13 mouse cellular contexts compared by ENCODE assay signal in the genomic region with DNA sequence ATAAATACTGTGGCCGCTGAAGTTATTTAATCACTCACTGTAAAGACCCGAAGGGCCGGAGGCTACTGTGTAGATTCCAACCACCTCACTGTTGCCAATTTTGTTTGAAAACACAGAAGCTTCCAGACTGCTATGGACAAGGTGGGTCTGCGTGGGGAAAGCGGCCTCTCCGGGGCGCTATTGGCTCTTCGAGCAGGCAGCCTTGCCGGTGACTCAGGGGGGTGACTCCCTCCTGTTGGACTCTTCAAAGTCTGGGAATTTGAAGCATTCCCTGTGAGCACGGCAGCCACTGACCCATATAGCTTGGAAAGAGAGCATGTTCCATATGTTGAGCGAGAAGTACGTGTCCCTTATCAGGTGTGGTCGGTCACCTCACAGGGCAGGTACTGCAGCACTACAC. TPM values are rescaled to one million over a fixed set of nuclear protein-coding genes. Genes with fewer than 3 reads are reported as not detected.
A peak's percentile ranks its signal among the peaks of the same experiment; 100 is the strongest.
DNase-seq lines count a peak whose midpoint lies in the region; ATAC-seq and TF ChIP-seq lines count a peak whose summit lies in the region.
"Had no signal": no experiment of that assay in that cellular context is flagged by ENCODE, and none has a peak within 500 bp of the region (broad histone marks: within the 10 kb centered on the region; RNA-seq: fewer than 3 reads in every experiment).

No protein-coding gene starts in this region.

- intact Hi-C loops in heart, adult 2 months (cut with DNase I): no loop called here

- H3K9ac ChIP-seq in heart, adult 2 months (ENCODE audit: low read depth, low read length): no peak overlapping the region
- H3K9ac ChIP-seq in kidney, postnatal 0 days (ENCODE audit: low read depth, low read length): no peak overlapping the region
- H3K9ac ChIP-seq in intestine, embryonic 16.5 days (ENCODE audit: low read depth, low read length): no peak overlapping the region
- no peak overlapping the region for H3K9ac ChIP-seq in liver, postnatal 0 days (replicated peaks)
- H3K9ac ChIP-seq: limb, embryonic 15.5 days had no signal

- no peaks in the 10 kb centered on the region for H3K36me3 ChIP-seq in heart, adult 2 months (ENCODE audit: control insufficient read depth, insufficient read depth, low read length)
- H3K36me3 ChIP-seq in heart, embryonic 10.5 days: no peaks in the 10 kb centered on the region
- no peaks in the 10 kb centered on the region for H3K36me3 ChIP-seq in kidney, postnatal 0 days (ENCODE audit: insufficient read depth, low read length)
- 0 out of 2 replicates have a peak, but pooled peaks cover 2% of the 10 kb centered on the region for H3K36me3 ChIP-seq in intestine, embryonic 16.5 days (ENCODE audit: control insufficient read depth, insufficient read depth, low read length)
- H3K36me3 ChIP-seq in liver, postnatal 0 days (replicated peaks; ENCODE audit: insufficient read depth, low read length): no peaks in the 10 kb centered on the region
- H3K36me3 ChIP-seq: limb, embryonic 15.5 days; midbrain, embryonic 10.5 days had no signal

- peaks cover 8% of the 10 kb centered on the region for H3K4me1 ChIP-seq in heart, adult 2 months (ENCODE audit: control insufficient read depth, insufficient read depth, low read length)
- peaks cover 28% of the 10 kb centered on the region for H3K4me1 ChIP-seq in heart, embryonic 10.5 days
- no peaks in the 10 kb centered on the region for H3K4me1 ChIP-seq in kidney, postnatal 0 days (replicated peaks; ENCODE audit: insufficient read depth, low read length)
- peaks cover 12% of the 10 kb centered on the region; the same call in 1 of the 2 replicates for H3K4me1 ChIP-seq in embryonic fibroblast, embryonic 13.5 days (ENCODE audit: control insufficient read depth, insufficient read depth, low read length)
- H3K4me1 ChIP-seq in intestine, embryonic 16.5 days (ENCODE audit: control insufficient read depth, insufficient read depth, low read length): peaks cover 24% of the 10 kb centered on the region; the same call in 1 of the 2 replicates
- peaks cover 7% of the 10 kb centered on the region for H3K4me1 ChIP-seq in liver, postnatal 0 days (ENCODE audit: insufficient read depth)

- TF ChIP-seq CTCF in heart, adult 2 months (IDR thresholded peaks at IDR 0.05): 0 out of 2 replicates have a peak, but pooled peaks have one; percentile 11
- peak; percentile 16; the same call in 1 of the 2 replicates for TF ChIP-seq CTCF in kidney, postnatal 0 days (IDR thresholded peaks at IDR 0.05; ENCODE audit: low read depth)
- TF ChIP-seq CTCF in embryonic fibroblast, embryonic 13.5 days (IDR thresholded peaks at IDR 0.05; ENCODE audit: borderline replicate concordance, insufficient read depth, low read length): 0 out of 2 replicates have a peak, but pooled peaks have one; percentile 5
- TF ChIP-seq CTCF in liver, postnatal 0 days (IDR thresholded peaks at IDR 0.05; ENCODE audit: low read depth): no peak

- no peak for ATAC-seq in kidney, postnatal 0 days (replicated peaks; ENCODE audit: low FRiP score, low read depth)
- ATAC-seq in intestine, embryonic 16.5 days: 0 out of 2 replicates have a peak, but pooled peaks have one; percentile 13
- no peak for ATAC-seq in liver, postnatal 0 days

- TF ChIP-seq EP300 in heart, adult 2 months (IDR thresholded peaks at IDR 0.05; ENCODE audit: insufficient read depth, low read depth, low read length): no peak
- no peak for TF ChIP-seq EP300 in liver, postnatal 0 days (IDR thresholded peaks at IDR 0.05; ENCODE audit: low read depth)

- TF ChIP-seq POLR2A in heart, adult 2 months (IDR thresholded peaks at IDR 0.05; ENCODE audit: insufficient read depth, low read depth, low read length): no peak
- 0 out of 2 replicates have a peak, but pooled peaks have one; percentile 2 for TF ChIP-seq POLR2A in embryonic fibroblast, embryonic 13.5 days (IDR thresholded peaks at IDR 0.05; ENCODE audit: low read depth, low read length)

- peaks cover 2% of the 10 kb centered on the region for H3K79me2 ChIP-seq in heart, adult 2 months (replicated peaks; ENCODE audit: control insufficient read depth, insufficient read depth, low read length)

- H3K27me3 ChIP-seq in heart, adult 2 months (ENCODE audit: control insufficient read depth, insufficient read depth, low read length): no peaks in the 10 kb centered on the region
- H3K27me3 ChIP-seq in heart, embryonic 10.5 days (ENCODE audit: insufficient read depth, poor library complexity, severe bottlenecking): peaks cover 66% of the 10 kb centered on the region
- 0 out of 2 replicates have a peak, but pooled peaks cover 6% of the 10 kb centered on the region for H3K27me3 ChIP-seq in kidney, postnatal 0 days (ENCODE audit: insufficient read depth, low read length)
- no peaks in the 10 kb centered on the region; the same call in 1 of the 2 replicates for H3K27me3 ChIP-seq in intestine, embryonic 16.5 days (replicated peaks; ENCODE audit: control insufficient read depth, insufficient read depth, low read length)
- peaks cover 50% of the 10 kb centered on the region for H3K27me3 ChIP-seq in liver, postnatal 0 days (ENCODE audit: insufficient read depth, low read length)

- WGBS in heart, adult 2 months: 44% methylated on average over 13 of the region's 13 CpGs
- 40% methylated on average over 13 of the region's 13 CpGs for WGBS in heart, embryonic 10.5 days
- 31% methylated on average over 13 of the region's 13 CpGs for WGBS in kidney, postnatal 0 days
- 36% methylated on average over 13 of the region's 13 CpGs for WGBS in intestine, embryonic 16.5 days
- 52% methylated on average over 13 of the region's 13 CpGs for WGBS in liver, postnatal 0 days (ENCODE audit: insufficient replicate concordance)

- H3K27ac ChIP-seq in heart, adult 2 months: no peak overlapping the region
- no peak overlapping the region for H3K27ac ChIP-seq in heart, embryonic 10.5 days
- H3K27ac ChIP-seq in kidney, postnatal 0 days: no peak overlapping the region
- H3K27ac ChIP-seq in embryonic fibroblast, embryonic 13.5 days (ENCODE audit: insufficient read depth, low read length): peak overlapping the region; percentile 85
- no peak overlapping the region for H3K27ac ChIP-seq in intestine, embryonic 16.5 days (ENCODE audit: low read length)
- no peak overlapping the region for H3K27ac ChIP-seq in liver, postnatal 0 days (ENCODE audit: low read depth)
- H3K27ac ChIP-seq: left cerebral cortex, adult 2 months; midbrain, embryonic 10.5 days had no signal

- no peaks in the 10 kb centered on the region for H3K9me3 ChIP-seq in heart, embryonic 10.5 days
- no peaks in the 10 kb centered on the region for H3K9me3 ChIP-seq in kidney, postnatal 0 days (replicated peaks; ENCODE audit: low read length)
- no peaks in the 10 kb centered on the region for H3K9me3 ChIP-seq in intestine, embryonic 16.5 days (ENCODE audit: control insufficient read depth, low read length)
- no peaks in the 10 kb centered on the region for H3K9me3 ChIP-seq in liver, postnatal 0 days (ENCODE audit: low read length)
- H3K9me3 ChIP-seq: limb, embryonic 15.5 days; midbrain, embryonic 10.5 days had no signal

- H3K4me2 ChIP-seq in kidney, postnatal 0 days (ENCODE audit: low read length): no peak overlapping the region
- H3K4me2 ChIP-seq in intestine, embryonic 16.5 days (ENCODE audit: low read depth, low read length): 0 out of 2 replicates have a peak overlapping the region, but pooled peaks have one; percentile 81
- H3K4me2 ChIP-seq in liver, postnatal 0 days (ENCODE audit: low read depth, low read length): no peak overlapping the region

- DNase-seq in heart, adult 2 months: no peak
- no peak for DNase-seq in heart, embryonic 10.5 days (ENCODE audit: low spot score)
- DNase-seq in kidney, postnatal 0 days (ENCODE audit: low spot score): no peak
- DNase-seq in kidney, postnatal 36 days: no peak
- no peak for DNase-seq in liver, postnatal 0 days
- DNase-seq: cerebellum, postnatal 10 days; lung, adult 2 months; thymus, adult 2 months had no signal

- no peak overlapping the region for H3K4me3 ChIP-seq in heart, adult 2 months
- no peak overlapping the region for H3K4me3 ChIP-seq in heart, embryonic 10.5 days
- H3K4me3 ChIP-seq in kidney, postnatal 0 days (replicated peaks; ENCODE audit: low read depth, low read length): no peak overlapping the region
- H3K4me3 ChIP-seq in embryonic fibroblast, embryonic 13.5 days (ENCODE audit: insufficient read depth, low read length): peak overlapping the region; percentile 35; the same call in 1 of the 2 replicates
- H3K4me3 ChIP-seq in intestine, embryonic 16.5 days (ENCODE audit: low read length): no peak overlapping the region
- no peak overlapping the region for H3K4me3 ChIP-seq in liver, postnatal 0 days (ENCODE audit: low read depth, low read length)

RNA-seq across cellular contexts. Expression of gene Spsb1, which starts 1.2 kb away (rescaled TPM):
- total RNA-seq in heart, adult 2 months (2021): 10 to 100 TPM; 28.3 to 35.3 TPM
- 32.2 and 38.7 TPM in 2 replicates for polyA plus RNA-seq in heart, adult 2 months (2012; rRNA removed)
- 3.9 and 9.2 TPM in 2 replicates for polyA plus RNA-seq in heart, embryonic 10.5 days (2016; fragmentation: Nextera tagmentation; extraction: Ambion mirVana)
- polyA plus RNA-seq in kidney, postnatal 0 days (2015; fragmentation: Nextera tagmentation; extraction: Ambion mirVana): 10.7 and 11.6 TPM in 2 replicates
- 36.4 and 40.9 TPM in 2 replicates for polyA plus RNA-seq in embryonic fibroblast, embryonic 13.5 days (2011; ENCODE audit: insufficient read length, low read depth, missing spikeins)
- polyA plus RNA-seq in intestine, embryonic 16.5 days (2015; fragmentation: Nextera tagmentation; extraction: Ambion mirVana): 17.0 and 20.6 TPM in 2 replicates
- polyA plus RNA-seq in liver, postnatal 0 days (2015; fragmentation: Nextera tagmentation; extraction: Ambion mirVana): 1.3 and 1.7 TPM in 2 replicates

RNA-seq across cellular contexts. Expression of gene H6pd, which starts 52.8 kb away (rescaled TPM):
- 10 to 100 TPM; 39.0 to 44.2 TPM for total RNA-seq in heart, adult 2 months (2021)
- 27.4 and 29.5 TPM in 2 replicates for polyA plus RNA-seq in heart, adult 2 months (2012; rRNA removed)
- 5.8 and 9.0 TPM in 2 replicates for polyA plus RNA-seq in heart, embryonic 10.5 days (2016; fragmentation: Nextera tagmentation; extraction: Ambion mirVana)
- polyA plus RNA-seq in kidney, postnatal 0 days (2015; fragmentation: Nextera tagmentation; extraction: Ambion mirVana): 27.2 and 27.8 TPM in 2 replicates
- polyA plus RNA-seq in embryonic fibroblast, embryonic 13.5 days (2011; ENCODE audit: insufficient read length, low read depth, missing spikeins): 59.2 and 64.8 TPM in 2 replicates
- polyA plus RNA-seq in intestine, embryonic 16.5 days (2015; fragmentation: Nextera tagmentation; extraction: Ambion mirVana): 31.6 and 41.6 TPM in 2 replicates
- 33.0 and 36.5 TPM in 2 replicates for polyA plus RNA-seq in liver, postnatal 0 days (2015; fragmentation: Nextera tagmentation; extraction: Ambion mirVana)
